Mouse (Mus musculus) adrenal gland, adult 18-20 months (tissue): ENCODE results near the gene Eif4g2. TPM values are rescaled to one million over a fixed set of nuclear protein-coding genes. Genes with fewer than 3 reads are reported as not detected.

Experiments used
- DNase-seq, 2 experiments: peaks; one replicate each; pipeline ENCODE4 v3.0.0; 2021 to 2022; ENCODE audit warnings: low spot score in 2 of 2
- total RNA-seq, 2 experiments: library from RNA; stranded (reverse); gene quantifications; 1 replicate in 1 of 2; 2 replicates in 1 of 2; pipeline ENCODE4 v1.2.3; 2021

Gene Eif4g2
- total RNA-seq, 2 experiments from 2014 or later = 957 to 1,079 TPM

DNA sequence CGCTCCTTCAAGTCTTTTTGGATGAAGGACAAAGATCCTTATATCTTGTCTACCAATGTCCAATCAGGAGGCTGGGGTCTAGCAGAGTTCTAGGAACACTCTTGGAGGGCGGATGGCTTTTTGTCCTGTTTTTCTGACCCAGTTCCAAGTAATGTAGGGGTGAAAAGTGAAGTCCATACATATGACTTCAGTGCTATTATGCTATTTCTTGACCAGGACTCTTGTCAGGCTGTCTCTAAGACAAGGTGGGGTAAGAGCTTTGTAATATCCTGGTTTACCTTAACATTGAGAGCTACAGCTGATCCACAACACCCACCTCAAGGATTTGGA lies 12.7 kb downstream of the Eif4g2 start:
- no peak for DNase-seq

DNA sequence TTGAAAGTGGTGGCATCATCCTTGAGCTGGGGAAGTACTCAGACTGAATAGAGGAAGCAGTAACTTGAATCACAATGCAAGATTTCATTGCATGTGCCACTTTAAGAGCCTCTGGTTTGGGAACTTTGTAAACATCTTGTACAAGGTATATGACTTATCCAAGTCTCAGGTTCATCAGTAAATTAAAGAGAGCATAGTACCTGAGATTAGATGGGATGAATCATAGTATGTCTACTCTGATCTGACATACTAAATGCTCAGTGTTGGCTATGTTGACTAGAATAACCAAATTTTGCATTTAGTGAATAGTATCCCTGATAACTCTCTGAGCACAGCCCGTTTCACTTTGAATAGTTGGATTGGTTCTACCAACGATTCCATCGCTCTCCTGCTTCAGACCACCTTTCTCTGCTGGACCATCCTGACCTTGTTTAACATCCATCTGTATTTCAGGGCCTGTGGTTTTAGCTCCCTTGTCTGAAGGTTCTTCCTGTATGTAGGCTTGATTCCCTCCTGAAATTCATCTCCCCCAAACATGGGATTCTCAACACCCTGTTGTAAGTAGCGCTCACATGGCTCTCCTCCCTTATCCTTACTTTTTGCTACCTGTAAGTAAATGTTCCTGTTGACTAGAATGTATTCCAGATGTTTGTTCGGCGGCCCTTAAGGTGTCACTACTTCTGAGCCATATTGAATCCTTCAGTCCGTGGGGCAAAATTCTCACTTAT lies 13.2 kb downstream of the Eif4g2 start:
- no peak for DNase-seq

DNA sequence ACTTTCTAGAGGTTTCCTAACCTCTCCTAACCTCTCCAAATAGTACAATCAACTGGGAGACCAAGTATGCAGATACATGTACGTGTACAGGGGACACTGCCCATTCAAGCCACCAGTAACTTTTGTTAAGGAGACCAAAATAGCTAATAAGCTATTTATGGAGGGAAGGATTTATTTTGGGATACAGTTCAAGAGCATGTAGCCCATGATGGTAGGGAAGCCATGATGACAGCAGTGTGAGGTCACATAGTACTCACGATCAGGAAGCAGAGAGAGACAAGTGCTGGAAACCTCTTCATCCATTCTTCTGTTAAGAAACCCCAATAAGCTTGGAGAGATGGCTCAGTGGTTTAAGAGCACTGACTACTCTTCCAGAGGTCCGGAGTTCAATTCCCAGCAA lies 14.6 kb downstream of the Eif4g2 start:
- no peak for DNase-seq

DNA sequence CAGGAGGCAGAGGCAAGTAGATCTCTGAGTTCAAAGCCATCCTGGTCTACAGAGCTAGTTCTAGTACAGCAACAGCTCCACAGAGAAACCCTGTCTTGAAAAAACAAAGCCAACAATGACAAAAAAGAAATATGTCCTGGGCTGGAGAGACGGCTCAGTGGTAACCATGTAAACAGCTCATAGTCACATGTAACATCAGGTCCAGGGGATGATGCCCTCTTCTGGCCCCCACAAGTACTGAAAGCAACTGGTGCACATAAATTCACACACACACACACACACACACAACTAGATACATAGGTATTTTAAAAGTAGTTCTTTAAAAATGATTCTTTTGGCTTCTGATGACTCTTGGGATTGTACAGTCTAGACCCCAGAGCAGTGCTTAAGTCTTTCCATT lies 19.9 kb downstream of the Eif4g2 start:
- no peak for DNase-seq

DNA sequence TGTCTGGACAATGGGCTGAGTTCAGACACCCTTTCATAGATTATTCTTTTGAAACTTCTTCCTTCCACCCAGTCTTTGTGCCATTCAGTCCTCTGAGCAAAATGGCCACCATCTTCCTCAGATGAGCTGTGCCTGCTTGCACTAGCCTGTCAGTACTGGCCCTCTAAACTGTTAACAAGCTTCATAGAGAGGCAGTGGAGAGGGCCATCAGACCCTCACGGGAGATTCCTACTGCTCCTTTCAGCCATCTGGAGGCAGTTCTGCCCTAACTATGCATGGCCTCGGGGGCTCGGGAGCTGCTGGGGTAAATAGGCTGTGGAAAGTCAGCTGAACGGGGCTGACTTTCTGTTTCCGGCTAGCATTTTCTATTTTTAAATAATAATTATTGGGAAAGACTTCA lies 23.3 kb downstream of the Eif4g2 start:
- no peak for DNase-seq

DNA sequence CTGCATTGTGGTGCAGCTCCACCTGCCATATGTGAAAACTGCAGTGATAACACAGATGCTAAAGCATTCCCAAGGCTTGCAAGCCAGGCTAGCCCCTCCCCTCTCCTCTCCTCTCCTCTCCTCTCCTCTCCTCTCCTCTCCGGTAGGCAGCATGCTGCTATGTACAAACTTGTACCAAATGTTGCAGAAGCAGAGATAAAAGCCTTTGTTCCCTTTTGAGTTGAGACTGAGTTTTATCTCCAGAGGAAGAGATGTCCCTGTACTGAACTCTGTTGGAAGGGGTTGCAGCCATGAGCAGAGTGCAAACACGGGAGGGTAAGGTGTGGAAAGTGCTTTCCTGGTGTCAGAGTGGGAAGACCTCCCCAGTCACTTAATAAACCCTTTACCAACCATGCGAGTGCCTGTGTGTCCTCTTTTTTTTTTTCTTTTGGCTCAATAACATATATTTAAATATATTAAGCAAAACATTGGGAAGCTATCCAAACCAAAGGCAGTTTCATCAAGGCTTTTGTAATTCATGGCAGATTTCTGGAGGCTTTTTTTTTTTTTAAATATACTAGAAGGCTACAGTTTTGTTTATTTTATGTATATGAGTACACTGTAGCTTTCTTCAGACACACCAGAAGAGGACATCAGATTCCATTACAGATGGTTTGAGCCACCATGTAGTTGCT lies 26.7 kb downstream of the Eif4g2 start:
- no peak for DNase-seq

DNA sequence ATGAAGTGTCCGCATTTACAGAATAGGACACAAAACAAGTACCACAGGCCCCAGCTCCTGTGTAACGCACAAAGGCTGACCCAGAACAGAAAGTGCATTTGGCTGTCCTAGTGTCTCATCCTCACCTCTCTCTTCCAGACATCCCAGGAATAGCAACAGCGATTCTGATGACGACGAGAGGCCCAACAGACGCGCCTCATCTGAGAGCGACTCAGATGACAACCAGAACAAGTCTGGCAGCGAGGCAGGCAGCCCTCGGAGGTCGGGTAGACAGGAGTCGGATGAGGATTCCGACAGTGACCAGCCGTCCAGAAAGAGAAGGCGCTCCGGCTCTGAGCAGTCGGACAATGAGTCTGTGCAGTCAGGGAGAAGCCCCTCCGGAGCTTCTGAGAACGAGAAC lies 27.6 kb downstream of the Eif4g2 start:
- no peak for DNase-seq

DNA sequence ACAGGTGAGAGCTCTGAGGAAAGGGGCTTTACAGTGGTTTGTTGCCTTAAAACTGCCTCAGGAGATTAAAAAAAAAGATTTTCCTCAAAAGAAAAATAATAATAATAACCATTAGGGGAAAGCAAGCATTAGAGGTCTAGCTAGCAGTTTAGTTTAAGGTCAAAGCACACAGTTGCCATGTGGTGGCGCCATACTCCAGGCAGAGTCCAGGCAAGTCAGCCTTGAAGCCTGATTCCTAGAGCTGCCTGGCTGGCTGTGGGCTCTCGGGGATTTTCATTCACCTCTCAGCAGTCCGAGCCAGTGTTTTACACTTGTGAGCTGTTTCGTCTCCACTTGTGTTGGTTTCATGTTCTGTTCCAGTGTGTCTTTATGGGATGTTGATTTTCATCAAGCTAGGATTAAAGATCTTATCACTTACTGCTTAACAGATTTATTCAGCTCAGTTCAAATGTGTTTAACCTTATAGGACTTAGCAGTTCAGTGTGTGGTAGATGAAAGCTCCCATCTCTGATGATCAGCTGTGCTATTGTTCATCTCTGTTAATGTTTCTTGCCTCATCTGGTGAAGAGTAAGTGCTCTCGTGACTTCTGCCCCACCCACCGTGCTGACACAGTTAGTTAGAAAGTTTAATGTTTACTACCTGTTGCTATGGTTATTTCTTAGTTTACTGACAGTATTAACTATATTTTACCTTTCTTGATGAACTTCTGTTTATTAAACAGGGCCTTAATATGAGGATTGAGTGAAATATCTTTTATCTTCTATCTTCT lies 33.0 kb downstream of the Eif4g2 start:
- DNase-seq = peak; percentile 63 to 67

DNA sequence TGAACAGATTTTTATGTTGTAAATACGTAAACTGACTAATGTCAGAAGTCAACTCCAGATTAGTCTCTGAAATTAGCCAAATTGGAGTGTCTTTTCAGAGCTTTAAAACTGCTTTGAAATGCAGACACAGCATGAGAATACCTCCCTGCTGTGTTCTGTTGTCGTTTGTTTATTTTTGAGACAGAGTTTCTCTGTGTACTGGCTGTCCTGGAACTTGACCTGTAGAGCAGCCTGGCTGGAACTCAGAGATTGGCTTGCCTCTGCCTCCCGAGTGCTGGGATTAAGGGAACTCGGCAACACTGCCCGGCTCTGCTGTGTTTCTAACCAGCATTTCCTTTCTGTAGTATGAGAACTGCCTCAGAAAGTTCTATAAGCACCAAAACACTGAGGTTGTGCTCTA lies 33.9 kb downstream of the Eif4g2 start:
- no peak for DNase-seq

DNA sequence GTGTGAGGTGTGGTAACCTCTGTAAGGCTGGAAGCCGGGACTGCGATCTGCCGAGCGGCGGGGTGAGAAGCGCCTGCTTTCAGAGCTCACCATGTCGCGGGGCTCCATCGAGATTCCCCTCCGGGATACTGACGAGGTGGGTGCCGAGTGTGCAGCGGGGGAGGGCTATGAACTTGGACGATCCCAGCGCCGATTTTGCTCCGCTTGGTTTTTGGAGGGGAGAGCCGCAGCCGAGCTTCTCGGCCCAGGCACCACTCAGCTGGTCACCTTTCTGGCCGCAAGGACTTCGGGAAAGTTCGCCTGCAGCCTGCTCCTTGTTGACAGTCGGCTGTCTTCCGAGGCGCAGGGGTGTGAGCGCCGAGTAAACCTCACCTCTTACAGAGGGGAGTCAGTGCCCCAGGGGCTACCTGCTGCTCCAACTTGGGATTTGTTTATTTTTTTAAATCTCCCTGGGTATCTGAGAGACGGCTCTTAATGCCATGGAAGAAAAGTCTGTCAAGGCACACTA lies 53.7 kb downstream of the Eif4g2 start:
- no peak for DNase-seq

DNA sequence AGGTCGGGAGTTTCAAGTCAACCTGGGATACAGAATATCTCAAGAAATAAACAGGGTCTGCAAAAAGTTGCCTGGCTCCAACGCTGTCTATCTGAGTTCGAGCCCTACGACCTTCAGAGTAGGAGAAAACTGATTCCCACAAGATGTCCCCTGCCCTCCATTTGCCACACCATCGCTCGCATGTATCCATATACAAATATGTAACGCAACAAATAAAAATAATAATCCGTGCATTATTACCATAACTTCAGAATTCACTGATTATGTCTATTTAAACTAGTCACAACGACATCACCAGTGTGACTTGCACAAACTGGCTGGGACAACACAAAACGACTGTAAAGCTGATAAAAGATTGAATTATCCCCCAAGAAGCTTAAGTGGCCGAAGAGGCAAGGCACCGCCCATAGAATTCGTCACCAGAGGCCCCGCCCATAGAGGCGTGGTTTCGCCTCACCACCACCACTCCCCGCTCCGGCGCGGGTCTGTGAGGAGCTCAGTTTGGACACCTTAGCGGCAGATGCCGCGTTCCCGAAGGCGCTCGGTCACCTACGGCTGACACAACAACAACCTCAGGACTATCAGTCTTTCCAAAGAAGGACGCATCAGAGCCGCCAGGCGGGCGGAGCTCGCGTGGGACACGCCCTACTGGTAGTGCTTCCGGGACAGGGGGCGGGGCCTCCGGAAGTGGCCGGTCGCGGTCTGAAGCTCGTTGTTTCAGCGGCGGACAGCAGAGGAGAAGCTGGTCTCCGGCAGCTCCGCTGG lies 54.4 kb downstream of the Eif4g2 start, which contains the start of gene Ctr9:
Gene Ctr9, plus strand, starts transcription at position 671 of the 765 bp plus-strand sequence.
- DNase-seq = peak; percentile 94

DNA sequence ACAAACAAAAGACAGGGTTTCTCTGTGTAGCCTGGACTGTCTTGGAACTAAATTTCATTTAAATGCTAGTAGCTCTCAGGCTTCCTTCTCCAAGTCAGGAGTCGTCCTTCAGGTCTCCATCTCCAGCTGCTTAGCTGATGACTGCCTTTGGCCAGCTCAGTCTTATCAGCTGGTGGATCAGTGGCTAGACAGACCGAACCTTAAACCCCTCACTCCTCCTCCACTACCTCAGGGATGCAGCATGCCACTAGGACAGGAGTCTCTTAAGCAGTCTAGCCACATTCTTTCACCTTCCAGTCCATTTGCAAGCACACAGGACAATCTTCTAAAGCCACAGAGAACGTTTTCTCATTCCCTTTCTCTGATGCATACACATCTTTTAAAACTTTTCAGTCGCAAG lies 57.9 kb downstream of the Eif4g2 start:
- no peak for DNase-seq

DNA sequence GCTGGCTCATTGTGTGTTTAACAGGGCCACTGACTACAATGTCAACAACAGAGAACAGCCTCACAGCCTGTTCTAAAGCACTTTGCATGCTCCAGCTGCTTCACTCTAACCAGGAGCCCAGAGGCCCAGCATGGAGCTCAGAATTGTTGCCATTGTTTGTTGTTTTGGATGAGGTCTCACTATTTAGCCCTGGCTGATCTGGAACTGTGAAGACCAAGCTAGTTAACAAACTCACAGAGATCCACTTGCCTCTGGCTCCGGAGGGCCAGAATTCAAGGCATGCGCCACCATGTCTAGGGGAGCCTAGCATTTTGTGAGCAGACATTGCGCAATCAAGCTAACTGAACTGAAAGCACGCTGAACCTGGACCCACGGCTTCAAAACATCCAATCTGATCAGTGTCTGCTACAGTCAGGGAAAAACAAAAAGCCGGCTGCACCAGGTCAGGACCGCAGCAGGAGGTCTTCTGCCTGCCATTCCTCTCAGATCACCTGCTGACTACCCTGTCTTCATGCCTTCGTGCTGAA lies 58.7 kb downstream of the Eif4g2 start:
- no peak for DNase-seq

DNA sequence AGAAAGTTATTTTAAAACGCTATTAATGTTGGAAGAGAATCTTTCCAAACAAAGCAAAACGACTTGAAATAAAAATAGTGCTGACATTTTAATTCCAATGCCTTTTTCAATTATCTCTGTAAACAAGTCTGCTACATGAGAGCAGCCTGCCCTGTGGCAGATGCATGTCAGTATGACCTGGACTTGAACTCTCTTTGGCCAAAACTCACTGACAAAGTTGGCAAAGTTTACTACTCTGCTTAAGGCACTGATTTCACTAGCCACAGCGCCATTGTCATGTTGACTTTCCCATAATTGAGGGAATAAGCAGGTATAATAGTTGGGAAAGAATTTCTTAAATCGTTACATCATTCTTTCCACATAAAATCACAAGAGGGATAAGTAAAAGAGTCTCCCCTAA lies 62.0 kb downstream of the Eif4g2 start:
- DNase-seq = no peak

Other genes with a start within 250 kb of the Eif4g2 start
- 10 to 100 TPM; 51.6 to 79.2 TPM for gene Rnf141, start 238.6 kb downstream of the Eif4g2 start, total RNA-seq
- 10 to 100 TPM; 11.3 to 19.0 TPM for gene Lyve1, start 219.8 kb downstream of the Eif4g2 start, total RNA-seq
- gene Mrvi1, start 100.6 kb downstream of the Eif4g2 start, total RNA-seq = 10 to 100 TPM; 11.5 to 12.8 TPM
- gene Ctr9, start 54.1 kb downstream of the Eif4g2 start, total RNA-seq = 10 to 100 TPM; 44.4 to 48.3 TPM